Mouse (Mus musculus) layer of hippocampus, adult 11-12 months (tissue): Measurements from ENCODE around the gene Camk2d.

Source experiments
- DNase-seq: peaks from one replicate; pipeline ENCODE4 v3.0.0; 2022; ENCODE audit warnings: low spot score

Gene Camk2d

GRCm38 (mm10) chr3:126810372-126811090 lies 214.4 kb downstream of the Camk2d start:
- DNase-seq = no peak

- DNase-seq = no peak
These were observed 215.5 kb downstream of the Camk2d start for GRCm38 (mm10) chr3:126811646-126812045.

GRCm38 (mm10) chr3:126822374-126822773 lies 226.3 kb downstream of the Camk2d start:
- DNase-seq = no peak

- no peak for DNase-seq
These were observed 228.8 kb downstream of the Camk2d start for GRCm38 (mm10) chr3:126824930-126825329.

GRCm38 (mm10) chr3:126826172-126826571 lies 230.1 kb downstream of the Camk2d start:
- DNase-seq = no peak

GRCm38 (mm10) chr3:126827900-126828299 lies 231.8 kb downstream of the Camk2d start:
- no peak for DNase-seq

GRCm38 (mm10) chr3:126829817-126830216 lies 233.7 kb downstream of the Camk2d start:
- DNase-seq = no peak

- DNase-seq = no peak
These were observed 235.5 kb downstream of the Camk2d start for GRCm38 (mm10) chr3:126831418-126832138.

GRCm38 (mm10) chr3:126834641-126835167 lies 238.6 kb downstream of the Camk2d start:
- no peak for DNase-seq

- DNase-seq = no peak
These were observed 246.7 kb downstream of the Camk2d start for GRCm38 (mm10) chr3:126842780-126843179.

GRCm38 (mm10) chr3:126844809-126845208 lies 248.7 kb downstream of the Camk2d start:
- no peak for DNase-seq

GRCm38 (mm10) chr3:126848081-126848480 lies 252.0 kb downstream of the Camk2d start:
- peak; percentile 14 for DNase-seq

- no peak for DNase-seq
These were observed 264.3 kb downstream of the Camk2d start for GRCm38 (mm10) chr3:126860442-126860841.

- no peak for DNase-seq
These were observed 273.5 kb downstream of the Camk2d start for GRCm38 (mm10) chr3:126869561-126869960.

- DNase-seq = no peak
These were observed 274.6 kb downstream of the Camk2d start for GRCm38 (mm10) chr3:126870688-126871087.

- no peak for DNase-seq
These were observed 282.1 kb downstream of the Camk2d start for GRCm38 (mm10) chr3:126878233-126878632.

- no peak for DNase-seq
These were observed 290.0 kb downstream of the Camk2d start for GRCm38 (mm10) chr3:126886090-126886489.

- no peak for DNase-seq
These were observed 290.5 kb downstream of the Camk2d start for GRCm38 (mm10) chr3:126886644-126887043.
